Mouse (Mus musculus) yolk sac, embryonic 10.5 days (tissue): ENCODE measurements around the gene Hfm1.

Experiments used
- DNase-seq: peaks from one replicate; pipeline ENCODE4 v3.0.0-alpha.2; 2017; ENCODE audit warnings: low spot score

Gene Hfm1

DNA sequence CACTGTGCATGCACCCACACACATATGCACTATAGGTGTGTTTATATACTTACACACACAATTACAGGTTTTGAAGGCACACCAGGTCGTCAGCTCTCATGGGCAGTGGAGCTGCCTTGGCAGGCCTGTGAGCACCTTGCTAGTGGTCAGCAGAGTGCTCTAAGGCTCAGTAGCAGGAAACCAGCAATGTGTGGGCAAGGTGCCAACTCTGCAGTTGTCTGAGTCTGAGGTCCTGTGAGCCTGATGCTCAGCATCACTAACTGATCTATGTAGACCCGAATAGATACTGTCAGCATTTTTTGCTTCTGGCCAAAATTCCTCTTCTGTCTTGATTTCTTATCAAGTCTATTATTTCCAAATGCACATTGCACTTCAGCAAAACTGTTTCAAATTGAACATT lies 82.2 kb downstream of the Hfm1 start:
- no peak for DNase-seq

DNA sequence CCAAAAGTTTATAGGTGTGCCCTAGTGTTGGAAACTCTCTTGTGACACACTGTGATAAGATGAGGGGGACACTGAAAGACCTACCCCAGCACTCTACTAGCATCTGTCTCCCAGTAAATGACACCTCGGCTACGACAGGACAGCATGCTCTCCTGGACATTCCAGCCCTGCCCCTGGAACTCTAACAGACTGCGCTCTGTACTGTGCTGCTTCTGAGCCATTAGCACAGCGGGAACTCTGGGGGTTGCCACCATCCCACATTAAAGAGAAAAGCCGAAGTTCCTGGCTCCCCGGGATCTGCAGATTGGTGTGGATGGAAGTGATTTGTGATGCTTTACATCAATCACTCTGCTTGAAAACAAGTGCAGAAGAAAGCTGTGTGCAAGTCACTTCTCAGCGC lies 93.1 kb downstream of the Hfm1 start:
- DNase-seq = no peak

DNA sequence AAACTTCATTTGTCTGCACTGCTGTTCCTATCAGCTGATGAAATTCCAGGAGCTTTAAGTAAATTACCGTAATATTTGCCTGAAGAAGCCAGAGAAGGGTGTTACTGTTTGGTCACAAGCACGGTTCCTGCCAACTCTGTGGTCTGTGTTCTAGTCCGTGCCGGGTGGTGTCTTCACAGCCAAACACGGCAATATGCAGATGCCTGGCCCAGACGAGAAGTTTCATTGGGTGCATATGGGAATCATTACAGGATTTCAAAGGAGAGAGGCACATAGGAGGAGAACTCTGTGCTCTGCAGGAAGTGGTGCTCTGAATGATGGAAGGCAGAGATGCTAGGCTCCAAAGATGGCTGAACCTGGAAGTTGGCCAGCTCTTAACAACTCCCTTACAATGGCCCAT lies 94.7 kb downstream of the Hfm1 start:
- no peak for DNase-seq

DNA sequence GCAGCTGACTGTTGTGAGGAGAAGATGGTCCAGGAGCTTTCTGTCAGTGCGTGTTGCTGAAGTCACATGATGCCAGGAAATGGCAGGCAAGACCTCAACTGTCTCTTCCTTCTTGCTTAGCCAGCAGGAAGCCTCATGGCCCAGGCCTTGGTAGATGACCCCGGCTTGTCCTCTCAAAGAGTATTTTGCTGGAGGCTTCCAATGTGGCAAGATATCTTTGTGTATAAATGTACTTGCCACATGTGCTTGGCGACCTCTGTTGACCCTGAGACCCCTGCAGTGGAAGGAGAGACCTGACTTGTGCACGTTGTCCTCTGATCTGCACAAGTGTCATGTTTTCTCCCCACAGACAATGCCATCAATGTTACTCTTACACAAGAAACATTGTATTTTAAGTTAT lies 95.3 kb downstream of the Hfm1 start:
- DNase-seq = no peak

DNA sequence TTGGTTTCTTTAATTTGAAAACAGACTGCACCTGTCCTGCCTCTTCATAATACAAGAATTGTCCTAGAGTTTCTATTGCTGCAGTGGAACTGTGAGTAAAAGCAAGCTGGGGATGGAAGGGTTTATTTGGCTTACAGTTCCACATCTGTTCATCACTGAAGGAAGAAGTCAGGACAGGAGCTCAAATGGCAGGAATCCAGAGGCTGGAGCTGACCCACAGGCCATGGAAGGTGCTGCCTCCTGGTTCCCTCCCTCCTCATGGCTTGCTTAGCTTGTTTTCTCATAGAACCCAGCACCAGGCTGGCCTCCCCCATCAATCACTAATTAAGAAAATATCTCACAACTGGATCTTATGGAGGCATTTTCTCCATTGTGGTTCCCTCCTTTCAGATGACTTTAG lies 99.4 kb downstream of the Hfm1 start:
- DNase-seq = no peak

DNA sequence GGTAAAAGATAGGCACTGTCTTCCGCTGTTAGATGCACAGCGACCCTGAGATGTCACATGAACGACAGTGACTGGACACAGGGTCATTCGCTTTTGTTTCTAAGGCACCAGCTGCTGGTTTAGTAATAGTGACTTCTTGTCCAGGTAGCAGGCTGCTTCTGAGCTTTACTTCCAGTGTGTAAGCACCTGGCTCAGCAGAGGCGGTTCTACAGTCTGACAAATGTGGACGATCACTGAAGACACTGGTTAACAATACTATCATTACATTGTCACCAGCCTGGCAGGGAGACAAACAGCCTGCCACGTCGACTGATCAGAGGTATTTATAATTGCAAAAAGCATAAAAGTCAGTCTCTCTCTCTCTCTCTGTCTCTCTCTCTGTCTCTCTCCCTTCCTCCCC lies 100.1 kb downstream of the Hfm1 start:
- DNase-seq = no peak

DNA sequence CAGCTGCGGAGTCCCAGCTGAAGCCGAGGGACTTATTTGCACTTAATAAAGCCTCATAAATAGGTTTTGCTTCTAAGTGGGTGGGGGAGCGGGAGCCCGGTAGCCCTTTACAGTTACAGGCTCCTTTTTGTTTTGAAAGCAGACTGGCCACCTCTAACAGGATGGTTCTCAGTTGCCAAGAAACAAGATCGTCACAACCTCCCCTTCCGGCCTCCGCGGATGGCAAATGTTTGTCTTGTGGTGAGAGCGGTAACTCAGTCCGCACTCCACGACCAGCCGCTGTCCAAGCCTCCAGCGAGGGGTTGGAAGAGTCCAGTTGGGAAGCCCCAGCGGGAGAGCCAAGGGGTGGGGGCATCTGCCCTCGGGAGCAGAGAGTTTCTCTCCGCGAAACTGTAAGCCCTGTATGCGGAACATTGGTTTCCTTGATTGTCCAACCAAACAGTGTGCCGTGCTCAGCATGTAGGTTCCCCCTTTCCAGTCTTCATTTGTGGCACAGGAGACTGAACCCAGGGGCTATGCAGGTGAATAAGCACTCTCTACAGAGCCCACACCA lies 100.7 kb downstream of the Hfm1 start:
- DNase-seq = peak; percentile 23

DNA sequence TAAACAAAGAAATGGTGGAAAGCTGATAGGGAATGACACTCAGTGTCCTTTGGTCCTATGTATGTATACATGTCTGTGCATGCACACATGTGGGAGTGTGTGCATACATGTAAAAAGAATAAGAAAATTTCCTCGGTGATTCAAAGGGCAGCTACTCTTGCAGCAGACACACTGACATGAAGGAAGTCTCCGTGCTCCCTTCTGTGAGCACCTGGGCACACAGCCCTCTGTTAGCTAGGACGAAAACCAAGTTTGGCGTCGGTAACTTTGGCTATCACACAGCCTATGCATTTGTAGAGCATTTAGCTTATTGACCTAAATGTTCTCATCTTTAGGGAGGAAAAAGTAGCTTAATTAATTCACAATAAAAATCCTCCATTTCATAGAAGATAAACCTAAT lies 101.4 kb downstream of the Hfm1 start:
- DNase-seq = no peak

DNA sequence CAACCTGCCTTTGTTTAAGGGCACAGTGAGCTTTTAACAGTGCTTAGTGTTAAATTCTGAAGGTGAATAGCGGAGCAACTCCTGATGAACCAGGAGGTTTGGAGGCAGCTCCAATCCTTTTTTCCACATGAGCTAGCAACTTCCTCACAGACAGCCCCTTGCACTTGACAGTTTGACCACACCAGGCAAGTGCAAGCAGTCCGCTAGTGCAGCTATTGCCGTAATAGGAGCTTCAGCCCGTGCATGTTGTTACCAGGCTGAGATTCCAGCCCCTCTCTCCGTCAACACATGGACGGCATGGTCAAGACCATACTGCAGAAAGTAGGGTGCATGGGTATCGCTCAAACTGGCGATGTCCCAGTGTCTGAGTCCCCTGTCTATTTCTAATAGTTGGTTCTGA lies 106.5 kb downstream of the Hfm1 start:
- DNase-seq = no peak

DNA sequence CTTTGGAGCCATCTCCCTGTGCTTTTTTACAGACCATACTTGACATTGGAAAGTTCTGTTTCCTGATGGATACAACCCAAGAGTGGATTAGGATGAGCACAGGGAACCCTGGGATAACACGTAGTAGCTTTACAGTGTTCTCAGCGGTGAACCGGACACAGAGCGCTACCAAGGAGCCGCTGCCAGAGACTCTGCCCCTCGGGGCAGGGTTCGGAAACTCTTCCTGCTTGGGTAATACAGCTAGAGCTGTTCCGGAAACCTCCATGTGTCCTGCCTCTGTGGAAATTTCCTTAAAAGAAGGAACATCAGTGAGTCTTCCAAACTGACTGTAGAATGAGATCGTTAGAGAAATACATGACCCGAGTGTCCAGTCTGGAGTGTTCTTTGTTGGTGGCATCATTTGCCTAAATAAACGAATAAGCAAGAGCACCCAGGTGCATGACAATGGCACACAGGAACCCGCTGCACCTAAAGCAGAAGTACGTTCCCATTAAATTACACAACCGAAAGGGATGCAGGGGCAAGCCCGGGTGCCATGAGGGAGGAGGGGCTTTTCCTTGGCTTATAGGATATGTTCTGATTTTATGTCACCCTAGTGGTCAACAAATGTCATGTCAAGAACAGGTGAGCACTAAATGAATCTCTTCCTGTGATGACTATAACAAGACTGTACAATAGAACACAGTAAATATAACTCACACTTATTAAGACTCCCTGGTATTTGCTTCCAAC lies 110.0 kb downstream of the Hfm1 start:
- DNase-seq = no peak

DNA sequence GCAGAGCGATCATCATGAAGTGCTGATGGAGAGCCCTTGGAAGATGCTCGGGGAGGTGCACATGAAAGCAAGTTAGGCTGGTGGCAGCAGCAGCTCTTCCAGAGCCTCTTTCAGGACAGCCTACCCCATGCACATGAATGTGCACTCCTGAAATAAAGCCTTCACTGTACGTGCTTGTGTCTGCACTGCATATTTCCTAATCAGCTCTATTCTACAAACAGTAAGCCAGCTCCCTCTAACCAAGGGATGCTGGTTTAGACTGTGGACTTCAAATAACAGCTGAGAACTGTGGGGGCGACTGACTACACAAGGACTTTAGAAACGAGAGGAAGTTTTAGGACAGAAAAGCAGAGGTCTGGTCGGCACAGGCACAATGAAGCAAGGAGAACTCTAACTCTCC lies 111.5 kb downstream of the Hfm1 start:
- no peak for DNase-seq

DNA sequence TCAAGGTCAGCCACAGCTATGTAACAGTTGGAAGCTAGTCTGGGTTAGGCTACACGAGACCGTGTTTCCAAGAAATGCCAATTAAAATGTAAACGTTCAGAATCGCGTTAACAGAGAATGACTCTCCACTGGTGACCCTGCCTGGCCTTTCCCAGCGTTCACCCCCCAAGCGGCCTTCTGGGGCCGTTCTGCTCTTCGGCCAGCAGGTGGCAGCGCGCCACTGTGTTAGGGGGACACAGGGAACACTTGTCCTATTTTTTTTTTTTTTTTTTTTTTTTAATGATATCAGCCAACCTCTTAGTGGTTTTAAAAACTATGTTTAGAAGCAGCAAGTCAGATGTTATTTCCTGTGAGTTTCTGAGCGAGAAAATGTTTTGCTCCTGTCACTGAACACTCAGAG lies 123.0 kb downstream of the Hfm1 start:
- DNase-seq = peak; percentile 9

DNA sequence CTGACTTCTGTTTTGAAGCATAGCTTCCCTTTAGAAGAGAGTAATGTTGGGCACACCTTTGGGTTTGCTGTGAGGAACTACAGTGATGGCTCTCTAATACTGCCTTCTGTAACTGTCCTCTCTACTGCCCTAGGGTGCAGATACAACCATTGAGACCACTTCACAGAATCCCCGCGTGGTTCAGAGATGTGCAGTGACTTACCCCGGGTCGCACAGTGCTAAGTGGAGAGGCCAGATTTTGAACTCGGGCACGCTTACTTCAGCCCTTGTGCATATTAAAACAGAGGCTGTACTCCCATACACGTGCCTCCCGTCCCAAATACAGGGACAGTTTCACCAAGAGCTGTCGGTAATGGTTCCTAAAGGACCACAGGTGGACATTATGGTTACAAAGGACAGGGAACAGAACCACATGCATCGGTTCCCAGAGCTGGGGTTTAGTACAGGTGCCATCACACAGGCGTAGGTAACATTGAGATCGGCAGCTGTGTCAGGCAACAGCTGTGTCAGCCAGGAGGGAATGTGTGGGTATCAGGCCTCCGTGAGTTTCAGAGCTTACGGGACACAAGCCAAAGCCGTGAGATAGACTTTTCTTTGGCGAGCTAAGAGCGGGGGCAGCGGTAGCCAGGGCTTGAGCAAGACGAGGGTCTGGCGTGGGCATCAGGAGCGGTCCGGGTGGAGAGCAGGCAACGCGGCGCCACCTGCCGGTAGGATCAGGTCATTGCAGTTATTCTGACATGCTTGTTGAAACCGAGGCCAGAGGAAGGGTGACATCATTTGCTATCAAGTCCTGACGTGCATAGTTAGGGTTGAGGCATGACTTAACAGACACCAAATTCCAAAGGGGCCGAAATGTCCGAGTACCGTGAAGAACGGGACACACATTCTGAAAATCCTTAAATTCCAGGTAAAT lies 124.0 kb downstream of the Hfm1 start:
- peak; percentile 80 for DNase-seq

DNA sequence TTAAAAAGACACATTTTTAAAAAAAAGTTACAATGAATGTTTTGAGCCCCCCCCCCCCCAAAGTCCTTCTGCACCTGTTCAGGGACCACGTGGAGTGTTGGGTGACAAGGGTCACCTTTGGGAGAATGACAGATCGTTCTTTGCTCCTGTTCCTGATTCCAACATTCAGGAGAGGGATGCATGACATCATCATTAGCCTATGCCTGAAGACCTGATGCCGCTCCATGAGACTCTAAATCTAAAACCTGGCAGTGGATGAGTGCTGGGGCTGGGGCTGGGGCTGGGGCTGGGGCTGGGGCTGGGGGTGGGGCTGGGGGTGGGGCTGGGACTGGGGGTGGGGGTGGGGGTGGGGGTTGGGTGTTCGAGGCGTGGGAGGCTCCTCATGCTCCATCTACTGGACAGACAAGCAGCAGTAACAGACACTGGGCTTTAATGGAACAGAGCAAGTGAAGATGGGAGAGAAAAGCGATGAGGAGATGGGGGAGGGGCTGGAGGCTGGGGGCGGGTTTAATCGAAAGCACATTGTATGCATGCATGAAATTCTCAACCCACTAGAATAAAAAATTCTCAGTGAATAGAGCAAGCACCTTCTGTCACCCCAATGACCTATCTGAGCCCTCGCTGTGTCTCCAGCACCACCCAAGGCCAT lies 124.8 kb downstream of the Hfm1 start:
- no peak for DNase-seq

DNA sequence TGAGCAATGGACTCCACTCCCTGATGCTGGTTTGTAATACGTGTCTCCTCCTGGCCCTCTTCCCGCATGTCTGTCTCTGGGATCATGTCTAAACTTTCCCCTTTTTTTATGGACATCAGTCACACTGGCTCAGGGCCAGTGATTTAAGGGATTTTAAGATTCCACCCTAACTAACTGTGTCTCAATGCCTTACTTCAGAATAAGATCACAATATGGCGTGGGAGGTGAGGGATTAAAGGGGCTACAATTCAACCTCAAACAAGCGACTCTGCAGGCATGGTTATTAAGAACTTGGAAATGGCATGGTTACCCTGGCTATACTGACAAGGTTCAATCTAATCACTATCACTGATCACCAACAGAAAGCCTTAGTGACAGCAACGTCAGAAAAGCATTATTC lies 128.2 kb downstream of the Hfm1 start:
- DNase-seq = no peak

DNA sequence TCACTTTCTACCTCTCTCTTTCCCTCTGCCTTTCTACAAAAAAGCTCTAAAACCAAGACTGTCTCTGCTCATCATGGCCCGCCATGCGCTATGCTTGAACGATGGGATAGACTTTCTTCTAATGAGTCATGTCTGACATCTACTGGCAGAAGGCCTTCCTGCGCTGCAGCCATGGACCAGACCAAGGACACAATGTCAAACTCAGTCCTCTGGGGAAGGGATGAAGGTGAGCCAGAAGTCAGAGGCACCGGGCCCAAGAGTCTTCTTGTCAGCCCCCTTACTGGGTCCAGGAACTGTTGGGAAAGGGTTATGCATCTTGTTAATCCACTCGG lies 134.9 kb downstream of the Hfm1 start:
- DNase-seq = peak; percentile 24

DNA sequence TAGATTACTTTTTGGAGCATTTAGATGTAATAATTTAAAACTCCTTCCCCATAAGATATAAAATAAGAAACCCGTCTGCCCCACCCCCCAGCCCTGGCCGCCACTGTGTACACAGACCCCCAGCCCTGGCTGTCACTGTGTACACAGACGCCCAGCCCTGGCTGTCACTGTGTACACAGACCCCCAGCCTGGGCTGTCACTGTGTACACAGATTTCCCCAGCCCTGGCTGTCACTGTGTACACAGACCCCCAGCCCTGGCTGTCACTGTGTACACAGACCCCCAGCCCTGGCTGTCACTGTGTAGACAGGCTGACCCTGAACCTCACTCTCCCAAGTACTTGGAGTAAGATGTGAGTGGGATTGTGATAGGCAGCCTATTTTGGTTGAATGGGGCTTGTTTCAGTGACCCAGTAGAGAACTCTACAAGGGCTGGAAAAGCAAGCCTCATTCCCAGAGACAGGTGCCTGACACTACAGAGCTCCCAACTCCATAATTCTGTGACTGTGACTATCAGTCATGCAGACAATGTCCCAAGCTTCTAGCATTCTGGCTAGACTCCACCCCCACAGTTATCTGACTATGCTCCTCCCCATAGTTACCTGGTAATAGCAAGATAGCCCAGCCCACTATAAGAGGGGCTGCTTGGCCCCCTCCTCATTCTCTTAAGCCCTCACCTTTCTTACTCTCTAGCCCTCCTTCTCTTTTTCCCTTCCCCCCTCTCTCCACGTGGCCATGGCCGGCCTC lies 135.5 kb downstream of the Hfm1 start:
- peak; percentile 17 for DNase-seq
